Mouse (Mus musculus) naive thymus-derived CD4-positive, alpha-beta T cell, adult 2 months (primary cell): ENCODE results near the gene Hspa12b.

Experiments used
- DNase-seq: peaks from one replicate; pipeline ENCODE4 v3.0.0-alpha.2; 2011; ENCODE audit warnings: low read depth

Hspa12b gene

GRCm38 (mm10) chr2:131128636-131129157 lies 1.6 kb downstream of the Hspa12b start:
- no peak for DNase-seq

- no peak for DNase-seq
Measured at GRCm38 (mm10) chr2:131129836-131130235, 2.8 kb downstream of the Hspa12b start.

- no peak for DNase-seq
Measured at GRCm38 (mm10) chr2:131130849-131131248, 3.8 kb downstream of the Hspa12b start.

- DNase-seq: no peak
Measured at GRCm38 (mm10) chr2:131132111-131132888, 5.2 kb downstream of the Hspa12b start.

- no peak for DNase-seq
Measured at GRCm38 (mm10) chr2:131132930-131133547, 6.0 kb downstream of the Hspa12b start, which contains the start of gene Gm11037. Gm11037 (plus strand) TSS chr2:131133497.

DNA sequence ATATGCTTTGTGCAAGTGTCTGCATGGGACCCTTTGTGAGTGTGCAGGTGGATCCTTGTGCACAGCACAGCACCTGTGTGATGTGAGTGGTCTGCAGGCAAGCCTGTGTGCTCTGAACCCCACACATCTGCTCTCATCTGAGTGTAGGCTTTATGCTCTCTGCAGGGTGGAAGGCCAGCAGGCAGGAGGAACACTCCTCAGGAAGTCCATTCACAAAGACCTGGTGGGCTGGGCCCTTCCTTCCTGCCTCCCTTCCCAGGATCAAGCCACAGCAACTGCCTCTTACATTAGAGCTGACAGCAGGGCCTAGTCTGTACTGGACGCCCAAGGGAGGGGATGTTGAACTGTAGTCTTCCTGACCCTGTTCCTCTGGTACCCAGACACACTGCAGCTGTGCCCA lies 7.3 kb downstream of the Hspa12b start:
- no peak for DNase-seq

GRCm38 (mm10) chr2:131134826-131135400 lies 7.8 kb downstream of the Hspa12b start:
- DNase-seq: no peak

DNA sequence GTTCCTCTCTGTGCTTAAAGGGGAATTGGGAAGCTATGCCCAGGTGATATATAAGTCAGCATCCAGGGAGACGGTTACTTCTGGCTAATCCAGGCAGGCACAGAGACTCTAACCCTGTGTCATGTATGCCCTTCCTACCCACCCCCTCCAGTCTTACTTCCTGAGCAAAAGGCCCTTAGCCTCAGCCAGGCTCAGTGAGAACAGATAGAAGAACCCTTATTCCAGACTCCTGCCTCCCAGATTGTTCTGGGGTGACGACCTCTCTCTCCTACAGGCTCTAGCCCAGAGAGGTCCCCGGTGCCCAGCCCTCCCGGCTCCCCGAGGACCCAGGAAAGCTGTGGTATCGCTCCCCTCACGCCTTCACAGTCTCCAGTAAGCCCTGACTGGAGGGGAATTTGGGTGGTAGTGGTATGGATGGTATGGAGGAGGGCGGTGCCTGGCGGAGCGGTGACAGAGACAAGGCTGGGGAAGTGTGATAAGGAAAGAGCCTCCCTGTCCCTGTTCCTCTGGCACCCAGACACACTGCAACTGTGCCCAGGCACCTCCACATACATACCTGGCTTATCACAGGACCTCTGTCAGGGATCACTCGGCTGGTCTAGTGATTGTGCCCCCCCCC lies 8.6 kb downstream of the Hspa12b start:
- no peak for DNase-seq

DNA sequence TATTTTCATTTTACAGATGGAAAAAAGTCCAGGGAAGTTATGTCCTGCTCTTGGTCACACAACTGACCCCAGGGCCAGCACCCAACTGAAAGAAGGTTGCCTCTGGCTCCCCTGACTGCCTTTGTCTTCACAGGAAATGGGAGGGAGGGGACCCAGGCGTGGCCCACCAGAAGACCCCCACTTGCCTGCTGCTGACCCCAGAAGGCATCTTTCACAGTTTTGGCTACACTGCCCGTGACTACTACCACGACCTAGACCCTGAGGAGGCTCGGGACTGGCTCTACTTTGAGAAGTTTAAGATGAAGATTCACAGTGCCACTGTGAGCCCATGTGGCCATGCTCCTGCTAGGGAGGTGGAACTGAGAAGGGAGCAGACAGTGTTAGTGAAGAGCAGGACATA lies 11.2 kb downstream of the Hspa12b start:
- DNase-seq: no peak

DNA sequence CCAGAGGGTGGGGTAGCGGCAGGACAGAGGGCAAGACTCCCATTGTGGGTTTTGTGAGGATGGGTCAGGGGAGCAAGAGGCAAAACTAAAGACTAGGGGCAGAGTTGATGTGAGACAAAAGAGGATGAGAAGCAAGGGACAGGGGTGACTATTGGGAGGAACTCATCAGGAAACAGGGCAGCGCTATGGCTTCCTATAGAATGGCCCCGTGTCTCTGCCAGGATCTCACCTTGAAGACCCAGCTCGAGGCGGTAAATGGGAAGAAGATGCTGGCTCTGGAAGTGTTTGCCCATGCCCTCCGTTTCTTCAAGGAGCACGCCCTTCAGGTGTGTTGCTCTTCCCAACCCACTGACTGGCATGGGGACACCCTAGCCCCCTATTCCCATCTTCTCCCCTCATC lies 11.7 kb downstream of the Hspa12b start:
- DNase-seq: no peak

DNA sequence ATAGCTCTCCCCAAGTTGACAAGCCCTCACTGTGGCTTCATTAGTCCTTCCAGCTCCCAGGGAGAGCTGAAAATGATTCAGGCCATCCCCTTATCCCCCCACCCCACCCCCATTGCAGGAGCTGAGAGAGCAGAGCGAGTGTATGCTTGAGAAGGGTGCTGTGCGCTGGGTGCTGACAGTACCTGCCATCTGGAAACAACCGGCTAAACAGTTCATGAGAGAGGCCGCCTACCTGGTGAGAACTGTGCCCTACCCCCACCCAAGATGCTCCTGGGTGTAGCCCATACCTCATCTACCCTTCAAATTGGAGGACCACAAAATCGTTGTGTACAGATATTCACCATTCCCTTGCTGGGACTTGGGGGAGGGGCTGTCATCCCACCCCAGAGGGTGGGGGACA lies 12.2 kb downstream of the Hspa12b start:
- no peak for DNase-seq

DNA sequence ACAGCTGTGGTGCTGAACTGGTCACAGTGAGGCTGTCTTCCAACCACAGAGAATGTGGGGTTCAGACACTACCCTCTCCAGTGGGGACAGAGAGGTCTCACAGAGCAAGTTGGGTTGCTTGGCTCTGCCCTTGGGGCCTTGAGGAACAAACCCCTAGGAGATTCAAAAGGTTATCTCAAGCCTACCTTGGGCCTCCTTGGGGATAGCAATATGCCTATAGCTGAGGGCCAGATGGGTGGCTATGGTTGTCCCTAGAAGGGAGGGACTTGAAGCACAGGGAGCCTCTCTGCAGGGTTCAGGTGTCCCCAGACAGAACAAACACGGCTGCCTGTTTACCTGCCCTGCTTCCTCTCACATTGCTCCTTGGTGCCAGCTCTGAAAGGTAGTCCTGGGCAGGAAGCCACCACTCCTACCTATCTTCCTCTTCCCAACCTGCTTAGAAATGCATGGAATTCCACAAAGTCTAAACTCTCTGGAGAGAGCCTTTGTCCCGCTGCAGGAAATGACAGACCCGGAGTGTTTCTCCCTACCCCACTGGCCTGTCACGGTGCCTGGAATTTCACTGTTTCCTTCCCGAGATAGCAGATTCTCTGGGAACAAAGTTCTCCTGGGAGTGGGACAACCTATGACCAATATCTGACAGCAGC lies 12.9 kb downstream of the Hspa12b start:
- no peak for DNase-seq

GRCm38 (mm10) chr2:131140533-131140905 lies 13.4 kb downstream of the Hspa12b start:
- no peak for DNase-seq

- no peak for DNase-seq
Measured at GRCm38 (mm10) chr2:131141336-131141986, 14.4 kb downstream of the Hspa12b start.

DNA sequence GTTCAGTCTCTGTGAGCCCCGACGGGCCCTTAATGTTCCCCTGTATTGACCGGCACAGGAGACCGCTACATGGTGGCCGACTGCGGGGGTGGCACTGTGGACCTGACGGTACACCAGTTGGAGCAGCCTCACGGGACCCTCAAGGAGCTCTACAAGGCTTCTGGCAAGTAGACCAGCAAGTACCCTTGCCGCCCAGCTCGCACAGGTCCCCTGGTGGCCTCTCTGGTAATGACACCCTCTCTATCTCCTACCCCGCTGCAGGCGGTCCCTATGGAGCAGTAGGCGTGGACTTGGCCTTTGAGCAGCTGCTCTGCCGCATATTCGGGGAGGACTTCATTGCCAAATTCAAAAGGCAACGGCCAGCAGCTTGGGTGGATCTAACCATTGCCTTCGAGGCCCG lies 15.5 kb downstream of the Hspa12b start:
- DNase-seq: peak; percentile 59

- DNase-seq: no peak
Measured at GRCm38 (mm10) chr2:131143007-131143780, 16.1 kb downstream of the Hspa12b start.

- no peak for DNase-seq
Measured at GRCm38 (mm10) chr2:131145121-131145520, 18.0 kb downstream of the Hspa12b start.

- DNase-seq: no peak
Measured at GRCm38 (mm10) chr2:131145536-131145935, 18.5 kb downstream of the Hspa12b start.

DNA sequence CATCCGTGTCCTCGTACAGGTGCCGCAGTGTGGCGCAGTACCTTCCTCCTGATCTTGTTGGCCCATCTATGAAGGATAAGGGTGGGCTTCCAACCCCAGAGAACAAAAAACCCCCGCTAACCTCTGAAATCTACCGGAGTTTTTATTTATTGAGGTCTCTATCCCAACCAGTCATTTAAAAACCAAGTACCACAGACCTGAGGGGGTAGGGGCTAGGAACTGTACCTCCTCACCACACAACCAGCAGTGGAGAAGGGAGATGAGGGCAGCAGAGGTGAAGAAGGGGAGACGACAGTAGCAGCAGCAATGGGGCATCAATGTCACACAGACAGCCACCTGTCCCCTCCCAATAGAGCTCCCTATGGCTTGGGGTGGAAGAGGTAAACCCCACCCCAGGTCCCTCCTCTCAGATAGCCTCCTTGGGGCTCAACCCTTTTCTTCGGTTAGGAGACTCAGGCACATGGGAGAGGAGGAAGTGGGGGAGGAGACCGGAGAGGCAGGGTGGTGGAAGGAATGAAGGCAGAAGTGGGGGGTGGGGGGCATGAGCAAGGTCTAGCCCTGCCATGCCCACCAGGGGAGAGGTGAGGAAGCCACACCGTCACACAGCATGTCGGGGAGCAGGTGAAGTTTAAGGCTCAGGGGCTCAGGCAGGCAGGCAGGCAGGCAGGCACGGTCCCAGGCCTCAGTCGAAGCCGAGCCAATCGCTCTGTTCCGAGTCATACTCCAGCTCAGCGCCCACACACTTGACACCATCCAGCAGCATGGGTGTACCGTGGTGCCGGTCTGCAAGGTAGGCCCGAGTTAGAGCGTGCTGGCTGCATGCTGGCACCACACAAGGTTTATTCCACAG lies 19.3 kb downstream of the Hspa12b start:
- DNase-seq: no peak

DNA sequence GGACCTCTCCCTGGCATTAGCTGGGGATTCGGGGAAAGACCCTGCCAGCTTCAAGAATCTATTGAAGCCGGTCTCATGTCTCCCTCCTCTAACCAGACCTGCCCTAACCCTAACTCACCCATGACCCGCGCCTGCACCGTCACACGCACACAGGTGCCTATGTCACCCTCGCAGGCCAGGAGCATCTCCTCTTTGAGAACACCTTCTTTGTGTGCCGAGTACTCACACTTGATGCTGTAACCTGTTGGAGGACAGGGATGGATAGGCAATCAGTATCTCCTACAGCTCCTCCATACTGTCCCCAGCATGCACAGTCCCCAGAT lies 19.9 kb downstream of the Hspa12b start:
- no peak for DNase-seq
